Mouse (Mus musculus): ENCODE data around the gene Ldb2.

DNA sequence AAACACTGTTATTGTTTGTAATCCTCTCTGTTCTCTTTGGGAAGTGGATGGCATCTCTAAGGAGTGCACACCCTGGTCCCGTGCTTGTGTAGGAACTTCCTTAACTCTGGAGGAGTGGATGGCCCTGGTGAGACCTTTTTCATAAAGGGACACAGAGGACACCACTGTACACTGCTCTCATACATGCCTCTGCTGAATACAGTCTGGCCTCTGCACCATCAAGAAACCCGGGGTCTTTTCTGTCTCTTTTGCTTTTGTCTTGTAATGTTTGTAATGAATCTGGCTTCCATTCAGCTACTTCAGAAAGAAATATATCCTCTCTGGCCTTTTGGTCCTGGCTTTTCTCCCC, 152.7 kb downstream of the Ldb2 start:
- TF ChIP-seq CTCF (IDR thresholded peaks at IDR 0.05; ENCODE audit: low read depth) (no peak), EP300 (IDR thresholded peaks at IDR 0.05; ENCODE audit: low read depth) (no peak)
